Mouse (Mus musculus) adrenal gland, postnatal 0 days (tissue): ENCODE data around the gene Adgrg1. TPM values are rescaled to one million over a fixed set of nuclear protein-coding genes. Genes with fewer than 3 reads are reported as not detected.

Source experiments
- polyA plus RNA-seq: library from polyadenylated mRNA; unstranded; fragments of >200 nt; fragmentation: Nextera tagmentation; extraction: Ambion mirVana; gene quantifications from 2 replicates; pipeline ENCODE4 v1.2.1, GENCODE M21; 2015

Adgrg1 gene
- 14.0 and 15.7 TPM in 2 replicates for polyA plus RNA-seq

GRCm38 (mm10) chr8:94974467-94975165, at the start of gene Adgrg1:
Adgrg1 (plus strand) TSS chr8:94974751.

DNA sequence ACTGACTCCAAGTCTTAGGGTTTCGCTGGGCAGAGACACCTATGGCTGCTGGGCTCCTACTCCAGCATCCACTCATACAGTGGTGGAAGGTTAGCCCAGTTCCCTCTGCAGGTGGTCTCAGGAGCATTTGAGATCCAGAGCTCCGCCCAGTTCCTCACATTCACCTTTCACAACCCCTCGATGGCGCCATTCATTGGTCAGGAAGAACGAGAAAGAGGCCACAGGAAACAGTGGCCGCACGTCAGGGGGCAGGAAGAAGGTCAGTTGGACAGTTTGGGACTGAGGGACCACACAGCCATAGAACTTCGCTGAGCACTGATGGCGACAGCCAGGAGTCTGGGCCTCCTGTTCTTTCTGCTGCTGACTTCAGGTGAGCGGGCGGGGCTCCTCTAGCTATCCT, 42.9 kb downstream of the Adgrg1 start, which contains the start of gene Adgrg3:
Adgrg3 (plus strand) TSS at position 242 of the 400 bp plus-strand sequence.

GRCm38 (mm10) chr8:95054927-95055510, 80.5 kb downstream of the Adgrg1 start, which contains the start of gene Drc7:
Drc7 (plus strand) TSS chr8:95055103.

Other genes starting within 250 kb of the Adgrg1 start
- not detected in 2 replicates for gene Ccl22, start 229.2 kb upstream of the Adgrg1 start, polyA plus RNA-seq
- gene Cx3cl1, start 202.7 kb upstream of the Adgrg1 start, polyA plus RNA-seq = 15.1 and 16.2 TPM in 2 replicates
- 1.1 and 1.2 TPM in 2 replicates for gene Ccl17, start 164.3 kb upstream of the Adgrg1 start, polyA plus RNA-seq
- 96.9 and 125 TPM in 2 replicates for gene Coq9, start 136.4 kb upstream of the Adgrg1 start, polyA plus RNA-seq
- 78.5 and 86.3 TPM in 2 replicates for gene Ciapin1, start 136.4 kb upstream of the Adgrg1 start, polyA plus RNA-seq
- gene Polr2c, start 117.3 kb upstream of the Adgrg1 start, polyA plus RNA-seq = 88.1 and 91.8 TPM in 2 replicates
- 14.9 and 15.1 TPM in 2 replicates for gene Dok4, start 98.4 kb upstream of the Adgrg1 start, polyA plus RNA-seq
- gene Ccdc102a, start 56.7 kb upstream of the Adgrg1 start, polyA plus RNA-seq = 16.4 and 20.7 TPM in 2 replicates
- gene Adgrg5, start 51.1 kb upstream of the Adgrg1 start, polyA plus RNA-seq = 0.08 and 0.16 TPM in 2 replicates
- gene Adgrg3, start 42.9 kb downstream of the Adgrg1 start, polyA plus RNA-seq = 2.0 and 6.2 TPM in 2 replicates
- gene Drc7, start 80.4 kb downstream of the Adgrg1 start, polyA plus RNA-seq = not detected in 2 replicates
- gene Katnb1, start 106.4 kb downstream of the Adgrg1 start, polyA plus RNA-seq = 13.4 and 14.0 TPM in 2 replicates
- gene Kifc3, start 228.1 kb downstream of the Adgrg1 start, polyA plus RNA-seq = 34.6 and 61.9 TPM in 2 replicates